Mouse (Mus musculus) ovary, postnatal 36 days (tissue): ENCODE measurements at regions not wholly inside any gene's neighbourhood (a gene's known extent, or its start where the extent isn't known, plus 50 kb on each side); places are given as distances from the start of the nearest gene placed in this dataset.

Experiments
- DNase-seq: peaks from one replicate; pipeline ENCODE4 v3.0.0; 2022; ENCODE audit warnings: low spot score, mixed read lengths

DNA sequence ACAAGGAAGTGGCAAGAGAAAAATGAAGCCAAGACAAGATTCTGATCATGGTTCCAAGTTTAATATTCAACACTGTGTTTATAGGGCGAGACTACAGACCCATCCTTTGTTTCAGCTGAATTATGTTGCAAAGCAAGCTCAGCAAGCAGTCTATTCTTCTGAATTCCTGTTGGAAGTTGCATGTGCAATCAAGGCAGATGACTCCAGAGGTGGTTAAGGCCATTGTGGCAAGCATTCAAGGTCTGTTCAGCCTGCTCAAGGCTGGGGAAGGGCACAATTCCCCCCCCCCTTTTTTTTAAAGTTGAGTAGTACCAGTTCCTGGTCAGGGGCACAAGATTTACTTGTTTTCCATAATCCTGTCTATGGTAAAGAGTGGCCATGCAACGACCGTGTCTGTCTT is 431.1 kb downstream of the 1810013L24Rik start:
- DNase-seq: no peak

DNA sequence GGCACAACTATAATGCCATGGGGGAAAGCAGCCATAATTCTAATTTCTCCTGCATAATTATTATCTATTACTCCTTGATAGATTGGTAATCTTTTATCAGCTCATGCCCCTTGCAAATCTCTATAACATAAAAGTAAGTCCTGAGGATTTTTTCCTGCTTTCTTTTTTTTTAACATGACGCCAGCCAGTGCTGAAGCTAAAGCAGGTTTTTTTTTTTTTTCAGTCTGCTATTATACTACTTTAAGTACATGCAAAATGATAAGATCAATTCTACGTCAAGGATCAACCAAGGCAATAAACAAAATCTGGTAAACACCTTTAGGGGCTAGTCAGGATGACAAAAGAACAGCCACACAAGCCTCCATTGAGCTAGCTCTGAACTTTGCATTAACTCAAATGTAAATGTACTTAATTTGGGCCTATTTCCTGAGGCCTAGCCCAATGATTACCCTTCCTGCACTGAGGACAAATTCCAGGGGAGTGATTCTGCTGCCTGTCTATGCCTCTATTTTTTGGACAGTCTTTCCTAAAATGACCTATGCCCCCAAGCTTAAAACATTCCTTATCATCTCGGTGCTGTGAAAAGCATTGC is 434.8 kb downstream of the 1810013L24Rik start:
- no peak for DNase-seq

DNA sequence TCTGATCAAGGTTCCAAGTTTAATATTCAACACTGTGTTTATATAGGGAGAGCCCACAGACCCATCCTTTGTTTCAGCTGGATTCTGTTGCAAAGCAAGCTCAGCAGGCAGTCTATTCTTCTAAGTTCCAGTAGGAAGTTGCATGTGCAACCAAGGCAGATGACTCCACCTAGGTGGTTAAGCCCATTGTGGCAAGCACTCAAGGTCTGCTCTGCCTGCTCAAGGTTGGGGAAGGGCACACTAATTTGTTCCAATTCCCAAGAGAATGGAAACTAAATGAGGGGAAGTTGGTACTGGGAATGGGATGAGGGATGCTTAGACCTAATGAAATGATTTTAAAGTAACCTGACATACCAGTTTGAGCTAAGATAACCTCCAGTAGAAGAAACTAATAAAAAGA is 437.3 kb downstream of the 1810013L24Rik start:
- DNase-seq: no peak

DNA sequence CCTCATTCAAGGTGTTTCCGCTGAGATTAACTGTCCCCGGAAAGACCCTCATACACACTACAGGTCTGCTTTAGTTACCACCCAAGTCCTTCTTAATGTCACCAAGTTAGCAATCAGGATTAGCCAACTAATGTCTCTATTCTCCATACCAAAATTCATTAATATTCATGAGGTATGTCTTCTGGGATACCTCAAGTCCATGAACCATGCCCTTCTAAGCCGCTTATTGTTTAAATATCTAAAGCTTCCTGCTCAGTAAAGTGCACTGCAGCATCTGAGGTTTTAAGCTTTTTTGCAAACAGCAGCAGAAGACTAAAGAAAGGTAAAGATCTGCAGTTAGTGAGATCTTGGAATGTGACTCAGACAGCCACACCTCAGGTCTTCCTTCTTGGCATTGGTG is 440.2 kb downstream of the 1810013L24Rik start:
- no peak for DNase-seq

DNA sequence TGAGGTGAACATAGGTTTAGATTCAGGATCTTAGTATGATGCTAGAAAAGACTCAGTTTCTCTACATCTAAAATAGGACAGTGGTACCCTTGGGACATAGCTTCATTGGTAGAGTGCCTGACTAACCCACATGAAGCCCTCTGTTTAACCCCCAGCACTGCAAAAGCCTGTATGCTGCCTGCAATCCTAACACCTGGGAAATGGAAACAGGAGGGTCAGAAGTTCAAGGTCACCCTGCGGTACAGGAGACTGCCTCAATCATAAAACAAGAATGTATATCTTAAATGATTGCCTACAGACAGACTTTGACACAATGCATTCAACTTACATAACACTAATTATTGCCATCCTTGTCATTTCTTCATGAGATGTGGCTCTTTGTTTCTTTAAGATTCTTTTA is 440.8 kb downstream of the 1810013L24Rik start:
- no peak for DNase-seq

DNA sequence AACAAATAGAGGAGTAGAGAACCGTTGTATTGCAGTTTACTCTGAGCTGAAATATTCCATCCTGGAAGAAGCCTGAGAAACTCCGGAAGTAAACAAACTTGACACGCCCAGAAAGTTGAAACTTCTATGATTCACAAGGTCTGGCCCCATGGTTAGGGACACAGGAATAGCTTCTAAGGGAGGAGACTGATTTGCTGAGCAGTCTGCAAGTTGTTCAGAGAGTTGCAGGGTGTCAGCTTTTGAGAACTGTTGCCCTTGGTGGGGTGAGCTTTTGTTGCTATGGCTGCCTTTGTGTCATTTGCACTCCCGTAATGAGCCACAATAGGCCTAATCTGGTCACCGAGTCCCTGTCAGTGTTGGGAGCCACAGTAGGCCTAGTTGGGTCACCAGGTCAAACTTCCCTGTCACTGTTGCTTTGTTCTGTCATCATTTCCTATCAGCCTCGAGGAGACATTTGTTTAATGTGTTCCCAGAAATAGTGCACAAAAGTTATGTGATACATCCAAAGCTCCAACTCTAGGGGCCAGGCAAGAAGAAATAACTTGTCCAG is 443.9 kb downstream of the 1810013L24Rik start:
- no peak for DNase-seq

DNA sequence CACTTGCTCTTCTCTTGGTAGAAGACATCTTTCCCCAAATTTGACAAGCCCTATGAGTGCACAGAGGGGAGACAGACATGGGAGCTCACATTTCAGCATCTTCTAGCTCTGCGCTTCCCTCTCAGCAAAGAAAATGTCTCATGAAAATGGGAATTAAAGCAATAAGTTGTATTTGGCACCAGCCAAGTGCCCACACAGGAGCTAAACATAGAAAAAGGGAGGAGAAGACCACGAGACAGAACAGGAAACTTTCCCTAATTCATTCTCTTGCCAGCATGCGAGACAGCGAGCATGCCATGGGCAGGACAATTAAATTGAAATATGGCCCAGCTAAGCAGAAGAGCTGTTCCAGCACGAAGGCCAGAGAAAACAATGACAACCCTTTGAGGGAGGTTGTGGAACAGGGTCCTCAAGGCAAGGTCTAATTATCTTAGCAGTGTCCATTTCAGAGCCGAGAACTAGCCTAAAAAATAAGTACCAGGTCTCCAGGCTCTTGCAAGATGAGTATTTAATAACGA is 444.7 kb downstream of the 1810013L24Rik start:
- no peak for DNase-seq

DNA sequence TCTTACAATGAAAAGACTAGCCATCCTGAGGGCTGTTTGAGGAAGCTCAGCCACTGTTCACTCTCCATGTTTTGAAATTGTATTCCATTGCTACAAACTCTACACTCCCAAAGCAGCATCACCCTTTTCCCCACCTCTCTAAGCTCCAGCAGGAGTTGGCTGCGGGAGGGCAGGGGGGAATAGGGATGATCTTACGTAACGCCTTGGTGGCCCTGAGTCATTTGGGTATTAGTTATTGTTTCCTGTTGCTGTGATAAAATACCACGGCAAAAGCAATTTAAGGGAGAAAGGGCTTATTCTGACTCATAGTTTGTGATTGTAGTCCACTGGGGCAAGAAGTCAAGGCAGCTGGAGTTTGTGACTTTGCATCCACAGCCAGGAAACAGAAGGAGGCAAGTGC is 445.5 kb downstream of the 1810013L24Rik start:
- DNase-seq: no peak

DNA sequence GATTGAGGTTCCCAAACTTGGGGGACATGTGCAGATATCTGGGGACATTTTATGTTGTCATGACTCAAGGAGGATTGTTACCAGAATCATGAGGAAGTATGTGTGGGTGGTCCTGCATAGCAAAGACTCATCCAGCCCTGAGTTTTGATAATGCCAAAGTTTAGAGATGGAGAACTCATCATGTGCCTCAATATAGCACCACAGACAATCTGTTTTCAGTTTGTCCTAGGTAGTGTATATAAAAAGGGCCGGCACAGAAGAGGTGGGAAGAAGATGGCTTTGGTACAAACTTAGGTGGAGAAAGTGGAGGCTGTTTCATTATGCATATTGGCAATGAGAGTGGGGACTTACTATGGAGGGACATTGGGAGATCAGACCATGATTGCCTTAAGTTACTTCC is 447.2 kb downstream of the 1810013L24Rik start:
- no peak for DNase-seq

DNA sequence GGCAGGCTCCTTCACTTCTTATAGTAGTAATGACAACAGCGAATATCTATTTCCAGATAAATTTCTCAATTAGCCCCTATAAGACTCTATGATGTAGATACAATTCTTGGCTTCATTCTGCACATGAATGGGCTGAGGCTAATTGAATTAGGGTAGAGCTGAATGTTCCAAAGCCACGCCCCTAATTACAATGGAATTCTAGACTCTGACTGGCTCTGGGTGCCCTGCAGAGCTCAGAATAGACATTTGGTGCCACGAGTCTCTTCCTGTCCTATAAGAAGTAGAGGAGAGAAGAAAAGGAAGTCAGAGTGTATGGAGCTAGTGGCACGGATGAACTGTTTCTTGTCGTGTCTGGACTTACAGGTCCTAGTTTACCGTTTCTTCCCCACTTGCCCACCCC is 449.8 kb downstream of the 1810013L24Rik start:
- DNase-seq: no peak

DNA sequence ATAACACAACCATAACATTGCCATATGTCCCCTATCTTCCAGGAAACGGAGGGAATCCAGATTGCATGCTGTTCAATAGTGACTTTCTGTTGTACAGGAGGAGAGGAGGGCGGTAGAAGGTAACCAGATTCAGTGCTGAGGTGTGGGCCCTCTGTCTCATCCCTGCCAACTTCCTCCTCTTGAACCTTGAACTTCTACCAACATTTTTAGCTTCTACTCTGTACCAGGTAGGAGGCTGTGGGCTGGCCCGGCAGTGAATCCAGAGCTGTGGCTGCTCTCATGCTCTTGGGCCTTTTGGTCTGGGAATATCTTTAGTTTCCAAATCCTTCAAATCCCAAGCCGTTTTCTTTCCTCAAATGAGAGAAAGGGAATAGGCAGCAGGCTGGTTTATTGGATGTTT is 450.5 kb downstream of the 1810013L24Rik start:
- DNase-seq: no peak

DNA sequence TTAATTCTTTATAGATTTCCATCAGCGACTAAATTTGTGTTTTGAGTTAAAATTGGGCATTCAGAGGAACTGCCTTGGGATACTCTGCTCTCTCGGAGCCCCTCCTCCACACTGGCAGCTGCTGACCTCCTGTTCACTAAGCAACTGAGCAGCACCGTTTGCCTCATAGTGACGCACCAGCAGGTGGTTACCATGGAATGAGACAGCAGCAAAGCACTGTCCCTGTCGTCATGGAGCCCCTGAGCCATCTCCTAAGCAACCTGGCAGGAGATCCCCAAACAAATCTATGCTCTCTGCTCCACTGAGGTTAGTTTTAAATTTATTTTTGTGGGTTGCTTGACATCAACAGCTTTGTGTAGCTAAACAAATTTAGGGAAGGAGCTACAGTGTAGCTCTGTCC is 451.0 kb downstream of the 1810013L24Rik start:
- DNase-seq: no peak

DNA sequence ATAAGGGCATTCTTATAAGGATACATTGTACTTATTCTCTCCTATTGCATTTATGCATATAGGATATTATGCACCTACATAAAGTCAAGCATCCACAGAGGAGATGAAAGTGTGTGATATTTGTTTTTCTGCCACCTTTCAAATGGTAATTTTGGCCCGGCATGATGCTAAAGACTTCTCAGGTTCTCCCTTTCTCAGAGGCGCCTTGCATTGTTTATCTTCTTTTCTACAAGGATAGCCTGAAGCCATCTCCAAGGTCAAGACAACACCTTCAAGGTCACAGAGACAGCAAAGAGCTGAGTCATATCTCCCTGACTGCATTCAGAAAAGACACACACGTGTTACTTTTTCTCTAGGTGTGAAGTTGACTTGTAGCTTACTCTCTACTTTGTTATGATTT is 454.5 kb downstream of the 1810013L24Rik start:
- no peak for DNase-seq

DNA sequence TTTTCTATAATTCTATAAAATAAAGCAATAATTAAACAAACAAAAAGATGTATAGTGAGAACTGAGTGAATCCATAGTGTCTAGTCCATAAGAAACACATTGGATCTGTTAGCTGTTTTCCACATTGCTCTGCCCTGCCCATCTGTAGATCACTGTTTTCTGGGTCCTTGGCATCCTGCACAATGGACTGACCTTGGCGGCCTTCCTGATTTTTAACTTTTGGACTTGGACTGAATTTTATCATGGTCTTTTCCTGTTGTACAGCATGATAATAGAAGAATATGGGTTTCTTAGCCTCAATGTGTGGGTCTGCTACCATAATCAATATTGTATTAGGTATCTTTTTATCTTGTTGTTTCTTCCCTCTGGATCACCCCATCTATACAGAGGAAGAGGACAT is 456.0 kb downstream of the 1810013L24Rik start:
- no peak for DNase-seq

DNA sequence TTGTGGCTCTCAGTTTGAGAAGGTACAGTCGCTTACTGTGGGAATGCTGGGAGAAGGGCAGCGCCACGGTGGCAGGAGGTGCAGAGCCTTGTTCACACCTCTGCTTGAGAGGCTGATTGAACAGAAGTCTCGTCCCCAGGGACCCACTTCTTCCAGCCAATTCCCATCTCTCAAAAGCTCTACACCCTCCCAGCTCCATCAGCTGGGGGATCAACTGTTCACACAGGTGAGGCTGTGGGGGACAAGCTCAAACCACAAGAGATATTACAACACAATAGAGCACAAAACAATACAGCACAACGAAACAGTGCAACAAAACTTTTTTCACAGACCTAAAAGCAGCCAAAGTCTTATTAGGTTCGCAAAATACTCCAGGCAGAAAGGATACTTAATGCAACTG is 457.7 kb downstream of the 1810013L24Rik start:
- no peak for DNase-seq

DNA sequence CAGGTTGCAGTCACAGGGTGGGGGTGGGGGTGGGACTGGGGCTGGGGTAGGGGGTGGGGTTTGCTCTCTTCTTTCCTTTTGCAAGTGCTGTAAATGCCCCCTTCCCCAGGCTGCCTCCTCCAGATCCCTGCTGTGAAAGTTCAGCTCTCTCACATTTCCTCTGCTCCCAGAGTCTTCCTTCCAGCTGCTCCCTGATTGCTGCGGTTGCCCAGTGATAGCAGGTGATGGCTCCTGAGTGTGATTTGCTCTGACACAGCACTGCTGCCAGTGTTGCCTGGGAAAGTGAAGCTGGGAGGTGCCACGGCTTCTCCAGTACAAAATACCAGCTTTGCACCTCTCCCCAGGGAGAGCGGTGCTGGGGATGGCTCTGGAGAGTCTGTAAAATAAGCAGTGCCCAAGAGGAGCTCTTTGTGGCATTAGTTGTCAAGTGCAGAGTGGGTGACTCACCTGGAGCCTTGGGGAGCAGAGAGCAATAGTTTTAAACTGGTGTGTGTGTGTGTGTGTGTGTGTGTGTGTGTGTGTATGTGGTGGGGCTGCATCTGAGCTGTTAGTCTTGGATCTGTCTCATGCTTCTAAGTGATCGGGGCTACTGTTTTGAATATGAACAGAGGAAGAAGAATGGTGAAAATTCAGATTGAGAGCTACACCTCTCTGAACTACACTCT is 461.6 kb downstream of the 1810013L24Rik start:
- no peak for DNase-seq

DNA sequence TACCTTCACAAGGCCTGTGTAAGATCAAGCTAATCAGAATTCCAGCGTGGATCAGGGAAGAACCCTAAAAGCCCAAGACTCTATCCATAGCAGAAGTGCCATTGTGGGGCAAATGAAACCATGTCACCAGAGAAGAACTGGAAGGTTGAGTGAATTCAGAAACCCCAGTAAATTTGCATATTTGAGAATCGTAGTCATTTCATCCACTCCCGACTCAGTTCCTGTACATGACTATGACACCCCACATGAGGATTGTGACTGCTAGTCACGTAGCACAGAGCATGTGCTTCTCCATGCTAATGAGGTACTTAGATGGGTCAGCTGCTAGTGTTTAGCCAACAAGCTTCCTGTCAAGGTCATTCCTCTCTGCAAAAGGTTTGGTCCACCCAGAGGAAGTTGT is 473.2 kb downstream of the 1810013L24Rik start:
- no peak for DNase-seq

DNA sequence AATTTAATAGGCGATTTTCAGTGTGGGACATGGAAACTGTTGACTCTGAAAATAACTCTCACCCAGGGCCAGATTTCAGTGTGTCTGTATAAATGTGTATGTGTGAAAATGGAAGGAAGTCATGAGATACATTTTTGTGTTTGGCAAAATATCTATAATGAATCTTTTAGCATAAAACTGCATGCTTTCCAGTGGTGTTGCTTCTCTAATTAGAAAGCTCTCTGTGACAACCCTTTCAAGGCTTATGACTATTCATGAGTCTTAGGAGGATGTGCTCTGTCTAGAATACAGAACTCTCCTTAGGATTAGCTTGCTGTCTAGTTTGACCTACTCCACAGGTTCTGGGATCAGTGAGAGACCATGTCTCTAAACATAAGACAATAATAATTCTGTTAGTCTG is 474.2 kb downstream of the 1810013L24Rik start:
- DNase-seq: no peak

DNA sequence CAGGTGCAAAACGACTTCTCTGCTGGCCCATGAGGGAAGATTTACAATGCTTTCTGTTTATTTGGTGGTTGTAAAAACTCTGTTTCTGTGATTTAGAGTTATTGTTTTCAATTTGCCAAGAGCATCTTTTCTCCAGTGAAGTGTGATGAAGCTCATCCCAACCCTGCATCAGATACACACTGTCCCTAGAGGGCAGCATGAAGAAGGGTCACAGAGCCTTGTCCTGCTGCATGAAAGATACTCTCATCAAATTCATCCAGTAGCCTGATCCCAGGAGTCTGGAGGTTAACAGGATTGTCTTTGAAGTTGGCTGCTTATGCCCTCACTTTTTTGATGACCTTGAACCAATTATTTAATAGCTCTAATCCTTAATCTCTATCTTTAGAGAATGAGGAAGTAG is 480.8 kb downstream of the 1810013L24Rik start:
- no peak for DNase-seq

DNA sequence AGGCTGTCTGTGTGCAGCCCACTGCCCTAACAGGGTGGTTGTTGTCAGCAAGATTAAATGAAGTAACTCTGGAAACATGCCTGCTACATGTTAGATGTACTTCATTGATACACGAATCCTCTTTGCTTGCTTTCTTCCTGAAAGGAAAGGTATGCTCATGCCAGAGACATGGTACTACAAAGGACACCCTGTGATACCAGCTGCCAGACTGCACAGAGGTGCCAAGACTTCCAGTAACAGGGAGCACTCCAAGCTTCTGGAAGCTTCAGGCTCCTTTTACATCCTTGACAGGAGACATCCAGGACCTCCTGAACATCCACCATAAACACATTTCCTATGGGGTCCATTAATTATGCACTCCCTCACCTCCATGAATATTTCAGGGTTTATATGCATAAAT is 505.7 kb downstream of the 1810013L24Rik start:
- no peak for DNase-seq

DNA sequence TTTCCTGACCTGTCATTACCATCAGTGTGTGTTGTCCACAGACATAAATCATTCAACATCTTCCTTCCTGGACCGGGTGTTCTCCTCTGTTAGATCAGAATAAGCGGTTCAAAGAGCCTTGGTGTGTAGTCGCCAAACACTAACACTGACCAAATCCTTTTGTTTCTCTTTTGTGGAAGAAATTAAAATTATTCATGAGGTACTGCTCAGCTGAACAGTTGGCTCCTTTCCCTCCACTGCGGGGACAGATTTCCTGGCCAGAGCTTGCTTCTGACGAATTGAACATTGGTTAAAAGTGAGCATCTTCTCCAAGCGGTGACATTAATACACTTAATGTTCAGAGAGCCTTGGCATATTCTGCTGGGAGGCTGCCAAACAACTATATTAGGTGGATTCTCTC is 506.2 kb downstream of the 1810013L24Rik start:
- DNase-seq: no peak

DNA sequence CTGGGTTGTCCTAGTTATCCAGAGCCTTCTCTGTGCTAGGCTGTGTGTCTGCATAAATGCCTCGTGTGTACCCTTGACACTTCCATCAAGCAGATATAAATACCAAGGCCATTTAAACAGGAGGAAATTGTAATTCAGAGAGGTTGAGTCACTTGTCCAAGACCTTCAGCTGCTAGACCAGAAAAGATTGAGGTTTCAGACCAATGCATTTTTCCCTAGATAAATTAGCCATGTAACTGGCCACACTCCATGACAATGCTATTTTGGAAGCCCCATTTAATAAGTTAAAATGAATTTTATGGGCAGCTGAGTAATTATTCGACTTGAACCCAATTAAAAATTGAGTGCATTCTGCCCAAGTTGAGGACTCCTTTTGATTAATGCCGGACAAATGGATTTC is 509.6 kb downstream of the 1810013L24Rik start:
- no peak for DNase-seq

DNA sequence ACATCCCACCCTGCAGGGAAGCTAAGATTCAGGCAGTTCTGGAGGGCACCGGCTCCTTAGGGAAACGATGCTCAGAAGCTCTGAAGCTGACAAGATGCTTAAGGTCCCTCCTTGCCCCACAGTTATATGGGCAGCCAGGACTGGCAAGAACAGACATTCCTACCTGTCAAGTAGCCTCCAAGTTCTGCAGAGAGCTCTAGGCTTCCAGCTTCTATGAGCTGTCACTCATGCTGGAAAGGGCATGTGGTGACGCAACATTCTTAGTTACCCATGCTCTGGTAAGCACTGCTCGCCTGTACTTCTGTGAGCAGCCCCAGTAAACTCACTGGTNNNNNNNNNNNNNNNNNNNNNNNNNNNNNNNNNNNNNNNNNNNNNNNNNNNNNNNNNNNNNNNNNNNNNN is 511.3 kb downstream of the 1810013L24Rik start:
- DNase-seq: no peak

DNA sequence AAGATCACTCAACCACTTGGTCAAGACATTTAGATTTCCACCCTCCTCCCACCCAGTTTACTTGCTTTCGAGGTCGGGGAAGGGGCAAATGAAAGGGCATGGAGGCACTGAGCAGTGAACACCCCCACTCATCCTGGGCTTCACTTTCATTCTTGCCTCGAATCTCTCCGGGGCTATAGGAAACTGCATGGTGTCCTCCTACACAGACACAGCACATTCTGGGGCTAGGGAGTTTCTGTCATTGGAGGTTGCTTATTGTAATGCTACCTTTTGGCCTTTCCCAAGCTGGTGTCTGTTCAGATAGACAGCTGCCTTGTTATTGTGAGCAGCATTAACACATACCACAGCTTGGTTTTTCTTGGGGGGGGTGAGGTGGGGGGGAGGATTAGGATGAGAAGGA is 523.9 kb downstream of the 1810013L24Rik start:
- DNase-seq: no peak
